Mouse (Mus musculus) fibroblast of lung, adult 2 months (primary cell): ENCODE measurements around the gene Ephb2.

Source experiments
- DNase-seq: peaks from one replicate; pipeline ENCODE4 v3.0.0-alpha.2; 2011; ENCODE audit warnings: low read depth

Gene Ephb2

GRCm38 (mm10) chr4:136800366-136800765, 35.4 kb downstream of the Ephb2 start:
- DNase-seq, result no peak

- DNase-seq, result no peak
Observed at GRCm38 (mm10) chr4:136797677-136798569, 37.9 kb downstream of the Ephb2 start.

GRCm38 (mm10) chr4:136793320-136793719, 42.5 kb downstream of the Ephb2 start:
- DNase-seq, result no peak

GRCm38 (mm10) chr4:136789821-136790220, 46.0 kb downstream of the Ephb2 start:
- DNase-seq, result no peak

DNA sequence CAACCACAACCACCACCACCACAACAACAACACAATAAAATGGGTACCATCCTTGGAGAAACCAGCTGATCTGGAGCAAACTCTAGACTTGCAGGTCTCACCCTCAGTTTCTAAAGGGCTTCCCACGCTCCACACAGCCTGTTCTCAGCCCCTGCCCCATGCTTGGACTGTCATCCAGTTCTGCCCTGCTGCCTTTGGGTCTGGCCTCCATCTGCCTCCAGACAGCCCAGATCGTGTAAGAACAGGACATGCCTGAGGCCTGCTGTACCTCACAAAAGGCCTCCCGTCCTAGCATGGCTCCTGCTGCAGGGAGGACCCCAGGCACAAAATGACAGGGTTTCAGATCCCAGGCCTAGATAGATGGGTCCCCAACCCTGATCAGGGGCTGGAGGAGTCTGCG, 48.4 kb downstream of the Ephb2 start:
- no peak for DNase-seq

DNA sequence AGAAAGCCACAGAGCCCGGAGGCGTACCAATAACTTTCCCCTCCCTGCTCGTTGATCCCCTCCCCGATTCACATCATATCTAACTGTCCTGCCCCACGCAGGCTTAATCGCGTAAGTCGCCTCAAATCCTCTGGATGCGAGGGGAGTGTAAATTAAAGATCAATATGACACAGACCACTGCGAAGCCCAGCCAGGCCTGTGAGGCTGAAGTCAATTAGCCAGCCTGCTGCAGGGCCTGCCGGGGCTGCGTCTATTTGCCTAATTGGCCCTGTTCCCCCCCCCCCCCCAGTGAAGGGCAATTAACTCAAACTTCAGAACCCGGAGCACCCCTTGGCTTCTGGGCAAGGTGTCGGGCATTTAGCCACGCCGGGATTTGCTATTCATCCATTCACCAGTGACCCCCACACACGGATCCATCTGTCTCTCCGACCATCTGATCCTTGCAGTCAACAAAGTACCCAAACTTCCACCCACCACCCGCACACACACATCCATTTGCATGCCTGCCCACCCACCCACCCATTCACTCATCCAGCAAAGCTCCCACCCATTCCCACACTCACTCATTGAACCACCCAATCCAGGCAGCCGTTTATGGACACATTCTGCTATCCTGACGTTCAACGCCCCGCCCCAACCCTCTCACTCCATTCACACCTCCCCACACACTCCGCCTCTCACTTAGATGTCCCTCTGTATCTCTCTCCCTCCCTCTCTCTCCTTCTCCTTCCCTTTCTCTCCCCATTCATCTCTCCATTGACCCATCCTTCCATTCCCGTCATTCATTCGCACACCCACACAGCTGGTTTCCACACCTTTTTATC, 49.1 kb downstream of the Ephb2 start:
- no peak for DNase-seq

DNA sequence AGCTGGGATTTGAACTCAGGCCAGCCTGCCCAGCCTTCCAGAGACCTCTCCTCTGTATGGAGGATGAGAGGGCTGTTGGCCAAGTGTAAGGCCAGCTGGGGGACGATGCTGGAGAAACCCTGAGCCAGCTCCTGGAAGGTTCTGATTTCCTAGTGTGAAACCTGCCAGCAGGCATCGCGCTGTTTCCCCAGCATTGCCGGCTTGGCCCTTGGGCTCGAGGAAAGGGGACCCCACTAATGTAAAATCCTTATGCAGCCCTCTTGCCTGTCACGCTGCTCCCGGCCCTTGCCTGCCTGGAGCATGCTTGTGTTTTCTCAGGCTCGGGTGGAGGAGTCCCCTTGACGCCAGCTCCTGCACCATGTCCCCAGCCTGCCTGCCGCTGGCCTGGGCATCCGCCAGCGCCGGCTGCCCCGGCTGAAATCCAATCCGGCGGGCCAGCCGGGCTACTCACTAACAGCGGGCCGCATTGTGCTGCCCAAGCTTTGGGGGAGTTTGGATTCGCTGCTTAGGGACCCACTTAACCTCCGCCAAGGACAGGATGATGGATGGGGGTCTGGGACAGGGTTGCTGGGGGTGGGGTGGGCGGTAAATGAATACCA, 52.1 kb downstream of the Ephb2 start:
- peak; percentile 42 for DNase-seq

- DNase-seq, result no peak
Observed at GRCm38 (mm10) chr4:136782579-136782925, 53.2 kb downstream of the Ephb2 start.

DNA sequence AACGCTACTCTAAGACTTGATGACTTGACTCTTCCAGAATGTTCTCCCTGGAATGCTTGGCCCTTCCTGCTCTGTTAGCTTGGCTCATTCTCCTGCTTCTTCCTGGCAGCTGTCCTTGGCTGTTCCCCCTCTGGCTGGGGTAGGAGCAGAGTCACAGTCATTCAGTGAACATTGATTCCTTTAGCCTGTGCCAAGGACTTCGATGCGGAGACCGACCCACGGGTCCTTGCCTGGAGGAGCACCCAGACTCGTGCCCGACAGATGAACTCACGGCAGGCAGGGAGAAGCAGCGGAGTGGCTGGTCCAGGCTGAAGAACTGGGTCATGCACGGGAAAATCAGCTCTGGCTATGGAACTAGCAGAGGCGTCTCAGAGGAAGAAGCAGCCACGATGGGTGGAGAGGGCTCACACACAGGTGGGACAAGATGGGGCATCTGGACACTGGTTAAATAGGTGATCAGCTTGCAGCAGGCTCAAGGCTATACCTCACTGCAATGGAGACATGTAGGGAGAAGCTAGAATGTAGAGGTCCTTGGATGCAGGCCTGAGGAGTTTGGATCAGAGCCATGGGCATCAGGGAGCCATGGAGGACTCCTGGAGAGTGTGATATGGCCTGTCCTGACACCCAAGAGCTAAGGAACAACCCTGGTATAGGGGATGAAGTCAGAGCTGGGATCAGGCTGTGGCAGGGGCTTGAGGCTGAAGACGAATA, 53.8 kb downstream of the Ephb2 start:
- DNase-seq, result peak; percentile 76

DNA sequence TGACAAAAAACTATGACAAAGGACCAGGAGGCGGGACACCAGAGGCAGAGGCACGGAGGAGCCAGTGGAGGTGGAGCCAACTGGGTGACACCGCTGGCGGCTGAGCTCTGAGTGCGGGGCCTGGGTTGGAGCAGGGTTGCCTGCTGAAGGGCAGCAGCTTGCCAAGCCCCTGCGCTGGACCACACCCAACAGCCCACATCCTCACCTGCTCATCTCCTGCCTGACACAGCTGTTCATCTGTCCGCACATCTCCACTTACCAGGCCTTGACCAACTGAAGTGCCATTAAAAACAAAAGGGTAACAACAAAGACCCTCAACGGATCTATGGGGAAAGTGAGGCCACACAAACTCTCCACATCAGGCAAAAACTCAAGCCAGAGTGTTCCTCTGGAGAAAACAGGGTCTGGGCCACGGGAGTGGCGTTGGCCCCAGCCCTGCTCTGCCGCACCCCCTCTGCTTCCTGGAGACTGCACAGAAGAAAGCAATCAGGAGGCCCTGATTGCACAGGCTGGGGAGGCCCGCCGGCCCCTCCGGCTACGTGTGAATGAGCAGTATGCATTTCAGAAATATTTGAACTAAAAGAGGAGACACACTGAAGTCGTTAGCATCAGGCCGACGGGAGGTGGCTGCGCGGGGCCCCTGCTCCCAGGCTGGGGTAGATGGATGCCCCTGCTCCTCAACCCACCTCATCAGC, 55.4 kb downstream of the Ephb2 start:
- DNase-seq, result no peak

DNA sequence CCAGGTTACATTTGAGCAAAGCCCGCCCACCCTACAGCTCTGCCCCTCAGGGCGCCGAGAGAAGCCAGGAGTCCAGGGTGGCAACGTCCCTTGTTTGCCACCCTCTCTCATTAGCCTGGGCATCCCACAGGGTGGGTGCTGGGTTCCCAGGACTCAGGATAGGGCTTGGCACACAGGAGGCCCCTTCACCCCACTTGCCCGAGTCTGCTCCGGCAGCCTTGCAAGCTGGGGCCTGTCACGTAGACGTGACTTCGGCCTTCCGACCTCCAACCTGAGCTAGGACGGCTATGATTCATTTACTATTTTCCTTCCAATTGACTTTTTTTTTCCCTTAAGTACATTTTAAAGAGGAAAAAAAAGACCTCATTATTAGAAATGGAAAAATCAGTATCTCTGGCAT, 56.6 kb downstream of the Ephb2 start:
- DNase-seq, result no peak

GRCm38 (mm10) chr4:136776471-136776892, 59.3 kb downstream of the Ephb2 start:
- no peak for DNase-seq

- no peak for DNase-seq
Observed at GRCm38 (mm10) chr4:136775903-136776302, 59.9 kb downstream of the Ephb2 start.

GRCm38 (mm10) chr4:136774201-136774600, 61.6 kb downstream of the Ephb2 start:
- DNase-seq, result no peak

GRCm38 (mm10) chr4:136772952-136773584, 62.7 kb downstream of the Ephb2 start:
- no peak for DNase-seq

DNA sequence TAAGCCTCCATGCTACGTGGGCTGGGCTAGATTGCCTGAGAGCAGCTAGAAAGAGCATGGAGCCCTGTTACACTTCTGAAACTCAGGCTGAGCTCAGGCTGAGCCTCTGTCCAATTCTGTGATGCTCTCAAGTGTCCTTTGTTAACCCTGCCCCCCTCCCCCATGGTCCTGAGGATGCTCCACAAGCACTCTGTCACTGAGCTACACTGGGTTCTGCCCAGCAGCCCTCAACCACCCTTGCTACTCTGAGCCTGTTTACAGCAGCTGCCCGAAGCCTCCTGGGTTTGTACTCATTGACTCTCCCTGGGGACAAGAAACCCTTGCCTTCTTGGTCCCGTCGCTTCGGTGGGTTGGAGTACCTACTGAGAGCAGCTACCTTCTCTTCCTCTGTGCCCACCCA, 63.5 kb downstream of the Ephb2 start:
- DNase-seq, result no peak

- DNase-seq, result no peak
Observed at GRCm38 (mm10) chr4:136770718-136771117, 65.1 kb downstream of the Ephb2 start.

- no peak for DNase-seq
Observed at GRCm38 (mm10) chr4:136768499-136768898, 67.3 kb downstream of the Ephb2 start.

- no peak for DNase-seq
Observed at GRCm38 (mm10) chr4:136765080-136765479, 70.7 kb downstream of the Ephb2 start.

- DNase-seq, result no peak
Observed at GRCm38 (mm10) chr4:136763349-136763748, 72.4 kb downstream of the Ephb2 start.
